Mouse (Mus musculus): ENCODE measurements around the gene Klhl5. TPM values are rescaled to one million over a fixed set of nuclear protein-coding genes. Genes with fewer than 3 reads are reported as not detected.

The Klhl5 gene
- polyA plus RNA-seq, 1 experiment: 36.0 TPM

GRCm38 (mm10) chr5:65136159-65136558, 28.8 kb downstream of the Klhl5 start:
- DNase-seq: no peak
- H3K27ac ChIP-seq (ENCODE audit: insufficient read depth, low read length): no peak overlapping the region
- TF ChIP-seq POLR2A (IDR thresholded peaks at IDR 0.05; ENCODE audit: borderline replicate concordance, insufficient read depth, low read length) (no peak), CTCF (IDR thresholded peaks at IDR 0.05; ENCODE audit: borderline replicate concordance, insufficient read depth, low read depth, low read length) (no peak)
- H3K4me3 ChIP-seq (replicated peaks; ENCODE audit: insufficient read depth, low read depth, low read length): no peak overlapping the region
- H3K27me3 ChIP-seq (ENCODE audit: control insufficient read depth, insufficient read depth, low read length): no peaks in the 10 kb centered on the region
- 85% methylated on average over 7 of the region's 7 CpGs for WGBS
- H3K4me1 ChIP-seq (ENCODE audit: control insufficient read depth, insufficient read depth, low read length): no peaks in the 10 kb centered on the region

GRCm38 (mm10) chr5:65137073-65137472, 29.7 kb downstream of the Klhl5 start:
- 71% methylated on average over 6 of the region's 6 CpGs for WGBS
- H3K27me3 ChIP-seq (ENCODE audit: control insufficient read depth, insufficient read depth, low read length): no peaks in the 10 kb centered on the region
- H3K4me3 ChIP-seq (replicated peaks; ENCODE audit: insufficient read depth, low read depth, low read length): no peak overlapping the region
- DNase-seq: no peak
- no peaks in the 10 kb centered on the region for H3K4me1 ChIP-seq (ENCODE audit: control insufficient read depth, insufficient read depth, low read length)
- no peak overlapping the region for H3K27ac ChIP-seq (ENCODE audit: insufficient read depth, low read length)
- TF ChIP-seq POLR2A (IDR thresholded peaks at IDR 0.05; ENCODE audit: borderline replicate concordance, insufficient read depth, low read length): no peak
- no peak for TF ChIP-seq CTCF (IDR thresholded peaks at IDR 0.05; ENCODE audit: borderline replicate concordance, insufficient read depth, low read depth, low read length)

- H3K4me3 ChIP-seq (replicated peaks; ENCODE audit: insufficient read depth, low read depth, low read length): no peak overlapping the region
- H3K27me3 ChIP-seq (ENCODE audit: control insufficient read depth, insufficient read depth, low read length): no peaks in the 10 kb centered on the region
- no peaks in the 10 kb centered on the region for H3K4me1 ChIP-seq (ENCODE audit: control insufficient read depth, insufficient read depth, low read length)
- no peak overlapping the region for H3K27ac ChIP-seq (ENCODE audit: insufficient read depth, low read length)
- no peak for TF ChIP-seq POLR2A (IDR thresholded peaks at IDR 0.05; ENCODE audit: borderline replicate concordance, insufficient read depth, low read length)
- TF ChIP-seq CTCF (IDR thresholded peaks at IDR 0.05; ENCODE audit: borderline replicate concordance, insufficient read depth, low read depth, low read length): no peak
- no peak for DNase-seq
- 95% methylated on average over 8 of the region's 8 CpGs for WGBS
These were observed 33.9 kb downstream of the Klhl5 start for GRCm38 (mm10) chr5:65141242-65141641.

- Histone ChIP-seq H3K4me3 (replicated peaks; ENCODE audit: insufficient read depth, low read depth, low read length) (no peak overlapping the region), H3K27ac (ENCODE audit: insufficient read depth, low read length) (no peak overlapping the region), H3K4me1 (ENCODE audit: control insufficient read depth, insufficient read depth, low read length) (no peaks in the 10 kb centered on the region), H3K27me3 (ENCODE audit: control insufficient read depth, insufficient read depth, low read length) (no peaks in the 10 kb centered on the region)
- WGBS: 83% methylated on average over 6 of the region's 6 CpGs
- TF ChIP-seq CTCF (IDR thresholded peaks at IDR 0.05; ENCODE audit: borderline replicate concordance, insufficient read depth, low read depth, low read length): no peak
- no peak for TF ChIP-seq POLR2A (IDR thresholded peaks at IDR 0.05; ENCODE audit: borderline replicate concordance, insufficient read depth, low read length)
- DNase-seq: no peak
These were observed 34.9 kb downstream of the Klhl5 start for GRCm38 (mm10) chr5:65142247-65142646.

- DNase-seq: no peak
- TF ChIP-seq POLR2A (IDR thresholded peaks at IDR 0.05; ENCODE audit: borderline replicate concordance, insufficient read depth, low read length): no peak
- no peak for TF ChIP-seq CTCF (IDR thresholded peaks at IDR 0.05; ENCODE audit: borderline replicate concordance, insufficient read depth, low read depth, low read length)
- H3K4me3 ChIP-seq (replicated peaks; ENCODE audit: insufficient read depth, low read depth, low read length): no peak overlapping the region
- no peaks in the 10 kb centered on the region for H3K27me3 ChIP-seq (ENCODE audit: control insufficient read depth, insufficient read depth, low read length)
- WGBS: 89% methylated on average over 9 of the region's 9 CpGs
- no peak overlapping the region for H3K27ac ChIP-seq (ENCODE audit: insufficient read depth, low read length)
- H3K4me1 ChIP-seq (ENCODE audit: control insufficient read depth, insufficient read depth, low read length): no peaks in the 10 kb centered on the region
These were observed 38.3 kb downstream of the Klhl5 start for GRCm38 (mm10) chr5:65145499-65146101.

GRCm38 (mm10) chr5:65146749-65147148, 39.4 kb downstream of the Klhl5 start:
- Histone ChIP-seq H3K27ac (ENCODE audit: insufficient read depth, low read length) (no peak overlapping the region), H3K4me1 (ENCODE audit: control insufficient read depth, insufficient read depth, low read length) (no peaks in the 10 kb centered on the region), H3K27me3 (ENCODE audit: control insufficient read depth, insufficient read depth, low read length) (no peaks in the 10 kb centered on the region), H3K4me3 (replicated peaks; ENCODE audit: insufficient read depth, low read depth, low read length) (no peak overlapping the region)
- 92% methylated on average over 6 of the region's 6 CpGs for WGBS
- no peak for TF ChIP-seq CTCF (IDR thresholded peaks at IDR 0.05; ENCODE audit: borderline replicate concordance, insufficient read depth, low read depth, low read length)
- TF ChIP-seq POLR2A (IDR thresholded peaks at IDR 0.05; ENCODE audit: borderline replicate concordance, insufficient read depth, low read length): no peak
- no peak for DNase-seq

GRCm38 (mm10) chr5:65149706-65150105, 42.4 kb downstream of the Klhl5 start:
- H3K27me3 ChIP-seq (ENCODE audit: control insufficient read depth, insufficient read depth, low read length): no peaks in the 10 kb centered on the region
- H3K4me3 ChIP-seq (replicated peaks; ENCODE audit: insufficient read depth, low read depth, low read length): no peak overlapping the region
- TF ChIP-seq CTCF (IDR thresholded peaks at IDR 0.05; ENCODE audit: borderline replicate concordance, insufficient read depth, low read depth, low read length) (no peak), POLR2A (IDR thresholded peaks at IDR 0.05; ENCODE audit: borderline replicate concordance, insufficient read depth, low read length) (no peak)
- no peak for DNase-seq
- whole genome bisulfite sequencing: 88% methylated on average over 6 of the region's 6 CpGs
- H3K4me1 ChIP-seq (ENCODE audit: control insufficient read depth, insufficient read depth, low read length): no peaks in the 10 kb centered on the region
- H3K27ac ChIP-seq (ENCODE audit: insufficient read depth, low read length): no peak overlapping the region

GRCm38 (mm10) chr5:65150376-65150955, 43.1 kb downstream of the Klhl5 start:
- Histone ChIP-seq H3K27me3 (ENCODE audit: control insufficient read depth, insufficient read depth, low read length) (no peaks in the 10 kb centered on the region), H3K4me3 (replicated peaks; ENCODE audit: insufficient read depth, low read depth, low read length) (no peak overlapping the region), H3K4me1 (ENCODE audit: control insufficient read depth, insufficient read depth, low read length) (no peaks in the 10 kb centered on the region), H3K27ac (ENCODE audit: insufficient read depth, low read length) (no peak overlapping the region)
- no peak for DNase-seq
- TF ChIP-seq CTCF (IDR thresholded peaks at IDR 0.05; ENCODE audit: borderline replicate concordance, insufficient read depth, low read depth, low read length) (no peak), POLR2A (IDR thresholded peaks at IDR 0.05; ENCODE audit: borderline replicate concordance, insufficient read depth, low read length) (no peak)
- 83% methylated on average over 8 of the region's 8 CpGs for WGBS

Data from cerebellum, adult 2 months (tissue).